Mouse (Mus musculus) small intestine, adult 2 months (tissue): ENCODE results near the gene Nbr1. TPM values are rescaled to one million over a fixed set of nuclear protein-coding genes. Genes with fewer than 3 reads are reported as not detected.
"Not testable (repeated sequence)": the region's sequence is repeated elsewhere in the genome, so short reads cannot be mapped to it uniquely, and the experiment has no call there.

Experiments used
- H3K27ac ChIP-seq: fragments of 200-500 bp; 2 replicates; pipeline ENCODE4 v1.5.1; 2012; ENCODE audit warnings: low read depth, low read length, control low read depth, inconsistent platforms; ENCODE audit not compliant: insufficient read depth
- H3K27me3 ChIP-seq: fragments of 200-500 bp; 2 replicates; pipeline ENCODE4 v1.6.1; 2012; ENCODE audit warnings: mild to moderate bottlenecking, moderate library complexity, low read length, inconsistent platforms; ENCODE audit not compliant: control insufficient read depth, insufficient read depth
- H3K36me3 ChIP-seq: fragments of 200-500 bp; 2 replicates; pipeline ENCODE4 v1.6.1; 2012; ENCODE audit warnings: mild to moderate bottlenecking, low read length, control low read depth, inconsistent platforms; ENCODE audit not compliant: control insufficient read depth, insufficient read depth
- H3K4me1 ChIP-seq: fragments of 200-500 bp; 2 replicates; pipeline ENCODE4 v1.6.1; 2012; ENCODE audit warnings: low read length, inconsistent platforms, mixed read lengths; ENCODE audit not compliant: control insufficient read depth, insufficient read depth, insufficient read length
- H3K4me3 ChIP-seq: fragments of 200-500 bp; 2 replicates; pipeline ENCODE4 v1.5.1; 2012; ENCODE audit warnings: low read depth, mild to moderate bottlenecking, control low read depth, inconsistent platforms, low read length, moderate library complexity
- CTCF ChIP-seq: fragments of 200-500 bp; IDR thresholded peaks from 2 replicates; pipeline ENCODE4 v1.5.1; 2012; ENCODE audit warnings: low read depth, mild to moderate bottlenecking, control low read depth, inconsistent platforms, low read length, moderate library complexity, mixed read lengths; ENCODE audit not compliant: insufficient replicate concordance, insufficient read length; ENCODE audit errors: extremely low read depth
- POLR2A ChIP-seq: fragments of 200-500 bp; IDR thresholded peaks from 2 replicates; pipeline ENCODE4 v1.6.1; 2012; ENCODE audit warnings: low read depth, mild to moderate bottlenecking, control low read depth, inconsistent platforms, low read length, moderate library complexity
- WGBS: fragments of 180-500 bp; shearing (Covaris S2); methylation state at CpG from one replicate; pipeline ENCODE4 v1.1.7; 2018; 5-methylcytosine and 5-hydroxymethylcytosine counted together
- polyA plus RNA-seq: library from polyadenylated mRNA; depleted of rRNA; stranded (reverse); fragments of >200 nt; gene quantifications from 2 replicates; pipeline ENCODE4 v1.2.3, GENCODE M21; 2012

Nbr1 gene
- polyA plus RNA-seq, 1 experiment: 116 TPM

- H3K4me3 ChIP-seq: no peak overlapping the region
- no peaks in the 10 kb centered on the region for H3K36me3 ChIP-seq
- H3K4me1 ChIP-seq: peaks cover 8% of the 10 kb centered on the region
- TF ChIP-seq CTCF (no peak), POLR2A (no peak)
- WGBS: 79% methylated on average over 6 of the region's 6 CpGs
- H3K27ac ChIP-seq: no peak overlapping the region
- no peaks in the 10 kb centered on the region for H3K27me3 ChIP-seq
Measured at GRCm38 (mm10) chr11:101613596-101613995, 61.6 kb downstream of the Nbr1 start.

DNA sequence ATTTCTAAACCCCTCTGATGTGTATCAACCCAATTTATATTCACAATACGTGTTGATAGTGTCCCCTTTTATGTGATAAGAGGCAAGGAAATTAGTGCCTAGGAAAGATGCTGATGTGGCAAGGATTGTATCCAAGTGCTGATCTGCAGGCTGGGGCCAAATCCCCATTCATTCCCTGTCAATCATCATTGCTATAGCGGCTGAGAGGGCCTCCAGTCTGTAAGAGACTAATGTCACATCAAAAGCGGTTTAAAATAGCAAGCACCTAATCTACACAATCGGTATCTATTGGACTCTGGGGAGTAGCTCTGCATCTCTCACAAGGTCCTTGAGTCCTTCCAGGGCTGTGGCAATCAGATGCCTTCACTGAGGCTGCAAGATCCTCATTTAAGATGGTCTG lies 62.2 kb downstream of the Nbr1 start:
- Histone ChIP-seq H3K4me3 (no peak overlapping the region), H3K4me1 (peaks cover 8% of the 10 kb centered on the region), H3K27me3 (no peaks in the 10 kb centered on the region; the same call in 1 of the 2 replicates), H3K27ac (no peak overlapping the region), H3K36me3 (no peaks in the 10 kb centered on the region)
- 69% methylated on average over 4 of the region's 4 CpGs for WGBS
- TF ChIP-seq POLR2A: no peak
- TF ChIP-seq CTCF: no peak

DNA sequence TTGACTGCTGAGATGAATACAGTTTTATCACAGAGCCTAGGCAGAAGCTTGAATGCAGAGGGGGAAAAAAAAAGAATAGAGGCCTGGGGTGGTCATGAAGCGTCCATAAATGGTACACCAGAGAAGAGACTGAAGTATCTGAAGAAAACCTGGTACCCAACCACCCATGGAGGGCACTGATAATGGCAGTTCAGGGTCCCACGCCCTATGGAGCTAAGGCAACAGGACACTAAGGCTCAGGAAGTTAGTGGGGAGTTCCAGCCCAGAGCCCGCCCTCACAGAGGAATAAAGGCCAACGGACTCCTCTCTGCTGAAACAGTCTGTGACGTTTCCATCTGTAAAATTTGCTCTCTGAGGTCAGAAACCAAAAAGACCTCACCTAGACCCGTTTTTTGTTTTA lies 63.4 kb downstream of the Nbr1 start:
- Histone ChIP-seq H3K4me1 (peaks cover 8% of the 10 kb centered on the region), H3K4me3 (no peak overlapping the region), H3K27me3 (no peaks in the 10 kb centered on the region; the same call in 1 of the 2 replicates), H3K27ac (no peak overlapping the region), H3K36me3 (no peaks in the 10 kb centered on the region)
- TF ChIP-seq CTCF (no peak), POLR2A (no peak)
- WGBS: 71% methylated on average over 6 of the region's 6 CpGs

DNA sequence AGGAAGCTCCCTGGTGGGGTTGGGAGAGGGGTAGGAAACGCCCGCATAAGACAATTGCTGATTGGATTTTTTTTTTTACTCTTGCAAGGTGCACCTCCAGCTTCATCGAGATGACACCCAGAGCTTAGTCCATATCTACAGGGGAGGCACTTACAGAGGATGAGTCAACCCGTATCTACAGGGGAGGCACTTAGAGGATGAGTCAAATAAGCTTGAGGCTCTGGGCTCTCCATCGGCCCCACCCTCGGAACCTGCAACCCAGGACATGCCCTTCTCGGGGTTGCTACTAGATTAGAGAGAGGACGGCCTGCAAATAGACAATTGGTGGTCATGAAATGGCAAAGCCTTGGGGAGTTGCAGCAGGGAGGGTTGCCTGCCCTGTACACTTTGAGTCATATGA lies 64.2 kb downstream of the Nbr1 start:
- no peaks in the 10 kb centered on the region for H3K36me3 ChIP-seq
- H3K27me3 ChIP-seq: no peaks in the 10 kb centered on the region; the same call in 1 of the 2 replicates
- H3K4me3 ChIP-seq: no peak overlapping the region
- no peak for TF ChIP-seq CTCF
- TF ChIP-seq POLR2A: no peak
- H3K4me1 ChIP-seq: peaks cover 6% of the 10 kb centered on the region; the same call in 1 of the 2 replicates
- 83% methylated on average over 8 of the region's 8 CpGs for WGBS
- H3K27ac ChIP-seq: no peak overlapping the region

DNA sequence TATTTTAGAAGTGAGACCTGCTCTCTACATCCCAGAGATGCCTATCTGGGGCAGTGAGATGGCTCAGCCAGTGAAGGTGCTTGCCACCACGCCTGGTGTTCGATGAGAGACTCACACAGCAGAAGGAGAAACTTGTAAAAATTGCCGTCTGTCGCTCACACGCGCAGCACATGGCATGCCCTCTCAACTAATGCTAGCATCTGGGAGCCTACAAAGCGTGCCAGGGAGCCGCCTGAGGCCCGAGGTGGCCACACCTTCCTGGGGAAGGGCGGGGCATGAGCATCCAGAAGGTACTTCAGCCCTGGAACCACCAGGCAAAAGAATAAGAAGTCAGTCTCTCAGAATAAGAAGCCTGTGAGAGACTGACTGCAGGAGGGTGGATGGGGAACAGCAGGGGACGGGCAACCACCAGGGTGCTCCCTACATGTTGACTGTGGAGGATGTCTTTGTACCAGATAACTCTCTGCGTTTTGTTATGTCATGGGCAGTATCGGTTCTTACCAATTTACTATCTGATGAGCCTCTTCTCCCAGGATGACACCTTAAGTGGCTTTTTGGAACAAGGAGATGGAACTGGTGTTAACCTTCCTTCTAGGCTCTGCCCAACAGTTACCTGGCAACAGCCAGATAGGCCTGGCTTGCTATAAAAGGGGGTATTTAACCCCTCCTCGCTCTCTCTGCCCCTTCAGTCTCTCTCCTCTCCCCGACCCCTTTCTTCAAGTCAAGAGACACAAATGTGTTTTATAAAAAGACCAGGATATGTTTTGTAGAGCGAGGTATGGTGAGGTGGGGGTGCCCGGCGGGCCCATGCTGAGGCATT lies 65.2 kb downstream of the Nbr1 start:
- no peak overlapping the region for H3K4me3 ChIP-seq
- H3K36me3 ChIP-seq: no peaks in the 10 kb centered on the region
- TF ChIP-seq POLR2A: no peak
- no peak for TF ChIP-seq CTCF
- WGBS: 26% methylated on average over 18 of the region's 18 CpGs
- H3K27me3 ChIP-seq: no peaks in the 10 kb centered on the region; the same call in 1 of the 2 replicates
- H3K27ac ChIP-seq: no peak overlapping the region
- peaks cover 6% of the 10 kb centered on the region; the same call in 1 of the 2 replicates for H3K4me1 ChIP-seq

GRCm38 (mm10) chr11:101617849-101618248 lies 65.9 kb downstream of the Nbr1 start:
- H3K4me3 ChIP-seq: no peak overlapping the region
- 21% methylated on average over 8 of the region's 8 CpGs for WGBS
- peaks cover 6% of the 10 kb centered on the region; the same call in 1 of the 2 replicates for H3K4me1 ChIP-seq
- H3K27ac ChIP-seq: no peak overlapping the region
- TF ChIP-seq POLR2A (no peak), CTCF (no peak)
- H3K27me3 ChIP-seq: no peaks in the 10 kb centered on the region; the same call in 1 of the 2 replicates
- H3K36me3 ChIP-seq: no peaks in the 10 kb centered on the region

DNA sequence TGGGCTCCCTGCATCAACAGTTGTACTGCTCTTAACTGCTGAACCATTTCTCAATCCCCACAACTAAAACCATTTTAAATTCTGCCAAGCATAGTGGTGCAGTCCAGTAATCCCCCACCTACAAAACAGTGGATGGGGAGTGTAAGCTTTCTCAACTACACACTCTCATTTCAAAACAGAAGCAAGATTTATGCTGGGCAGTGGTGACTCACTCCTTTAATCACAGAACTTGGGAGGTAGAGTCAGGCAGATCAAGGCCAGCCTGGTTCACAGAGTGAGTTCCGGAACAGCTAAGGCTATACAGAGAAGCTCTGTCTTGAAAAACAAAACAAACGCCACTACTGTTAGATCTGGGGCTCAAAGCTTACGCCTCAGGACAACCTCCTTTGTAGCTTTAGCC lies 66.6 kb downstream of the Nbr1 start:
- no peak overlapping the region for H3K27ac ChIP-seq
- no peak overlapping the region for H3K4me3 ChIP-seq
- H3K27me3 ChIP-seq: no peaks in the 10 kb centered on the region; the same call in 1 of the 2 replicates
- 87% methylated on average over 3 of the region's 3 CpGs for WGBS
- H3K36me3 ChIP-seq: no peaks in the 10 kb centered on the region
- TF ChIP-seq CTCF (no peak), POLR2A (no peak)
- peaks cover 6% of the 10 kb centered on the region; the same call in 1 of the 2 replicates for H3K4me1 ChIP-seq

- not testable (repeated sequence) for H3K4me3 ChIP-seq, H3K27me3 ChIP-seq, H3K27ac ChIP-seq, H3K4me1 ChIP-seq, H3K36me3 ChIP-seq
- 68% methylated on average over 11 of the region's 11 CpGs for WGBS
Measured at GRCm38 (mm10) chr11:101620022-101620655, 68.2 kb downstream of the Nbr1 start.
